Mouse (Mus musculus): Measurements from ENCODE around the gene Slc25a23.

Gene Slc25a23

DNA sequence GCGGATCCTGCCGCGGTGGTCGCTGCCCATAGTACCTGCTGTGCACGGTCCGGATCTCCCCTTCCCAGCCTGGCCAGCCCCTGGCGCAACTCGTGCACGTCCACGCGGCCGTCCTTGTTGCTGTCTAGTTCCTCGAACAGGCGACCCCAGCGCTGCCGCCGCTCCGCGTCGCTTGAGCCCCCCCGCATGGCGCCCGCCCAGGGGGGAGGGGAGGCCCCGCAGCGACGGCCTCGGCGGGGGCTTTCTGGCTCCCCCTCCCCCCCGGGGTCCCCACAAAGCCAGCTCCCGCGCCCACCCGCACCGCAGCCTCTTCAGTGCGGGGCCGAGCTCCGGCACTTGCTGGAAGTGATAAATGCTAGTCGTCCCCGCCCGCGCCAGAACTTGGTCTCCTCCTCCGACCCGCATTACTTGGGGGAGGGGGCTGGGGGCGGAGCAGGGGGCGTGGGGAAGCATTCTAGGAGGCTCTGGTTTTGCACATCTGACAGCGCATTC lies at the start of gene Slc25a23:
Slc25a23 (minus strand) TSS at position 378 of the 492 bp plus-strand sequence.
- ATAC-seq (ENCODE audit: insufficient number of reproducible peaks, low FRiP score, low TSS enrichment) = no peak

DNA sequence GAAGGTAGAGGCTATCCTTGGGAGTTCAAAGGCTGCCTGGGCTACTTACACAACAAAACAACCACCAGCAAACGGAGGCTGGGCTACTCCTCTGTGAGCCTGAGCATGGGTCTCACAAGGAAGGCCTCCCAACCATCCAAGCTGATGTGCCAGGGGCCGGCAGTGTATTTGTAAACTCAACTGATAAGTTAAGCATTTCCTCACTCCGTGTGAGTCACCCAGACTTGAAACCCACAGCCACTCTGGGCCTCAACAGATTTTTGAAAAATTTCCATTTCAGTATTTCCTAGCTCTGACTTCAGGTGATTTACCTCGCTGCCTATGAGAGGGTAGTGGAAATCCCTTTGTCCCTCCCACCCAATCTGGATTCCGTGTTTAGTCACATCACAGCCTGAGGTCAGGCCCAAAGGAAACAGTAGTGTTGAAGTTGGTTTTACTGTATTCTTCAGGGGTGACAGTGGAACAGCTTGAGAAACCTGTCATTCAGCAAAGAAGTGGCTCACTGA lies 49.1 kb upstream of the Slc25a23 start:
- no peak for ATAC-seq (ENCODE audit: insufficient number of reproducible peaks, low FRiP score, low TSS enrichment)

DNA sequence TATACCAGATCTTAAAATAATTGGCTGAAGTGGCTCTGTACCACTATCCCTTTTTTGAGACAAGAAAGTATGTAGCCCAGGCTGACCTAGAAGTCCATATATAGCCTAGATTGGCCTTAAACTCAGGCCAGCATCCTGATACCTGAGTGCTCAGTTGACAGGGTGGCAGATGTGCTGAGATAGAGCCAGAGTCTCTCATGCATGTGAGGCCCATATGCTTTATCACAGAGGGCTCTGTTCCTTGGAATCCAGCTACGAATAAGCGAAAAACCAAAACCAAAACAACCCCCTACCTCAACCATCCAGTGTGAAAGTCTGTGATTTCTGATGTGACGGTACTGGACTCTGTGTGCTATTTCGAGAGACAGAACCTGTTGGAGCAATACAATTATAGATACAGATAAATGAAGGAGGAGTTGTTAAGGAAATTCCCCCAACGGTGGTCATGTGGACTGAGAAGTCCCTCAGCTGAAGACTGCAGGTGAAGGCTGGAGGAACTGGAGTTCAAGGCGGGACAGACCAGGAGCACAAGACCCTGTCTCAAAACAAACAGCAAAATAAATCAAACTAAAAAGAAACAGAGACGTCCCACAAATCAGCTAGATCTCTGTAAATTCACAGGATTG lies 48.5 kb upstream of the Slc25a23 start:
- ATAC-seq (ENCODE audit: insufficient number of reproducible peaks, low FRiP score, low TSS enrichment) = no peak

DNA sequence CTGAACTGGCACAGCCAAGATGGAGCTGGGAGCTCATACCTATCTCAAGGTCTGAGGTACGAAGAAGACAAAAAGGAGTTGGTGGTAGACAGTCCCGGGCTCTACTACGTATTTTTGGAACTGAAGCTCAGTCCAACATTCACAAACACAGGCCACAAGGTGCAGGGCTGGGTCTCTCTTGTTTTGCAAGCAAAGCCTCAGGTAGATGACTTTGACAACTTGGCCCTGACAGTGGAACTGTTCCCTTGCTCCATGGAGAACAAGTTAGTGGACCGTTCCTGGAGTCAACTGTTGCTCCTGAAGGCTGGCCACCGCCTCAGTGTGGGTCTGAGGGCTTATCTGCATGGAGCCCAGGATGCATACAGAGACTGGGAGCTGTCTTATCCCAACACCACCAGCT lies 47.4 kb upstream of the Slc25a23 start:
- no peak for ATAC-seq (ENCODE audit: insufficient number of reproducible peaks, low FRiP score, low TSS enrichment)

DNA sequence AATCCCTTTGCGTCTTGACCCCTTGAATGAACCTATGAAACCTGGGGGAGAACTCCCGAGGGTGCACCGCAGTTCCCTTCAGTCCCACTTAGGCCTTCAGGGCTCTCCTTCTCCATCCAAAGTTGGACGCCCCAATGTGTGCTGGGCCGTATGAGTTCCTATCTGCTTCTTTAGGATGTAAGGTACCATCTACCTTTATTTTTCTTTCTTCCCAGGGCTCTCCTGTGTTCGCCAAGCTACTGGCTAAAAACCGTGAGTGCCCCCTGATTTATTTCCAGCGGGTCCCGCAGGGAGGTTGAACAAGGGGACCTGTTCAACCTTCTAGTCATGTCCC lies 46.3 kb upstream of the Slc25a23 start:
- ATAC-seq (ENCODE audit: insufficient number of reproducible peaks, low FRiP score, low TSS enrichment) = no peak

DNA sequence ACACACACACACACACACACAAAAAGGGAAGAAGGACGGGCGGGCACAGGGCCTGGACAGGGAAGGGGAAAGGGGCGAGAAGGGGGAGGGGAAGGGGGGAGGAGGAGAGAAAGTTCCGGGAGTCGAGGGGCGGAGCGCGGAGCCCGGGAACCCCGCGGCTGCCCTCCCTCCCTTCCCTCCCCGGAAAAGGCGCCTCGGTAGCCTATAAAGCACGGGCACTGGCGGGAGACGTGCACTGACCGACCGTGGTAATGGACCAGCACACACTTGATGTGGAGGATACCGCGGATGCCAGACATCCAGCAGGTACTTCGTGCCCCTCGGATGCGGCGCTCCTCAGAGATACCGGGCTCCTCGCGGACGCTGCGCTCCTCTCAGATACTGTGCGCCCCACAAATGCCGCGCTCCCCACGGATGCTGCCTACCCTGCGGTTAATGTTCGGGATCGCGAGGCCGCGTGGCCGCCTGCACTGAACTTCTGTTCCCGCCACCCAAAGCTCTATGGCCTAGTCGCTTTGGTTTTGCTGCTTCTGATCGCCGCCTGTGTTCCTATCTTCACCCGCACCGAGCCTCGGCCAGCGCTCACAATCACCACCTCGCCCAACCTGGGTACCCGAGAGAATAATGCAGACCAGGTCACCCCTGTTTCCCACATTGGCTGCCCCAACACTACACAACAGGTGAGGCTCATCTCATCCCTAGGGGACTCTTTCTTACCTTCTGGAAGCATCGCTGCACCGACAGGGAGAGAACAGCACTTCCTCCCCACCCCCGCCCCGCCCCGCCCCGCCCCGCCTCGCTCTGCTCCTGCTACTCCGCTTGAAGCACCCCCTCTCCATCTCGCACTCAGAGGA lies 45.7 kb upstream of the Slc25a23 start, which contains the start of gene Tnfsf9:
Tnfsf9 (plus strand) TSS at position 145 of the 854 bp plus-strand sequence.
- peak; percentile 75 for ATAC-seq (ENCODE audit: insufficient number of reproducible peaks, low FRiP score, low TSS enrichment)

DNA sequence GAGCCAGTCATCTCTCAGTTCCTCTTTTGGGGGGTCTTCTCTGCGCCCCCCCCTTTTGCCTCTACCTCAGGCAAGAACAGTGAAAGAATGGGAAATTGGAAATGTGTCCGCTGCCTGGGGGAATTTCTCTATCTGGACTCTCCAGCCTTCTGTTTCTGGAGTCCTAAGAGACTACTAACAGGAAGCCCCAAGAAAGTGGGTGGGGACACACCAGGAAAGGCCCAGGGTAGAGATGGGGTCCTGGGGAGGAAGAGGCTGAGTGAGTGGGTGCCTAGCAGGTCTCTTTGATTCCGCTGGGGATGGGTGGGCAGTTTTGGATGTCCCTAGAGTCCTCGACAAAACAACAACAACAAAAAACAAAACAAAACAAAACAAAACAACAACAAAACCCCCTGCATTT lies 44.8 kb upstream of the Slc25a23 start:
- no peak for ATAC-seq (ENCODE audit: insufficient number of reproducible peaks, low FRiP score, low TSS enrichment)

DNA sequence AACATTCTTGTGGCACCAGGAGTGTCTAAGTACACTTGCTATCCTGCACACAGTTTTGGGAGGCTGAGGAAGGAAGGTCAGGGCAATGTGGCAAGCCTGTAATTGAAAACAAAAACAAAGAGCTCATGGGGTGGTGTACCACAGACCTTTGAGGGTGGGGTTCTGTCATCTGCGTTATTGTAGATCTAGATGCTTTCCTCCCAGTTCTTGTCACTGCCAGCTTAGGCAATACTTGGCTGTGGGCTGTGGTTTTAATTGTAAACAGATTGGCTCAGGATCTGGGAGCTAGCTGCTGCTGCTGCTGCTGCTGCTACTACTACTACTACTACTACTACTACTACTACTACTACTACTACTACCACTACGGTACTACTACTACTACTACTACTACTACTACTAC lies 42.6 kb upstream of the Slc25a23 start:
- no peak for ATAC-seq (ENCODE audit: insufficient number of reproducible peaks, low FRiP score, low TSS enrichment)

DNA sequence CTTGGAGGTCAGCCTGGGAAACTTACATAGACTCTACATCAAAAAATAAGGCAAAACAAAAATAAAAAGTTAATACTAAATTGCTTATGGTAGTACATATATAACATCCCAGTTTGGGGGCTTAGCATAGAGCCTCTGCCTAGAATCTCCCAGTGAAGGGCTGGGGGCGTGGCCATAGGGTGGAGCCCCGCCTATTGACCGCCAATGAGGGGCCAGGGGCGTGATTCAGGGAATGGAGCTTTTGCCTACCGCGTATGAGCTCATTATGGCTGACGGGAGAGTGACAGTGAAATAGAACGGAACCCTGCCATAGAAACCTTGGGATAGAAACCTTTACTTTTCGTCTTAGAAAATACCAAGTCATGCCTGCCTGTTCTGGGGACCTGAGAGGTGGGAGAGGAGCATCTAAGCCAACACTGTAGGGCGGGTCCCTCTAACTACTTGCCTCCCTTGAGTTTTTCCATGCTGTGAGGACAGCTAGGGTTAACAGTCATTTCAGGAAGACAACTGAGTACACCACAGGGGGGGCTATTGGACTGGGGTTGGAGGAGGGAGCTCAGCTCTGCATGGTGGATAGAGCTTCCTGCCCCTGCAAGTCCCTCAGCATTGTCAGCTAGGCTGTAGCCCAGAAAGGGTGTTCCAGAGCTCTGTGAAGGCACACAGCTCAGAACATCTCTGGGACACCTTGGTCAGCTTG lies 40.1 kb upstream of the Slc25a23 start:
- no peak for ATAC-seq (ENCODE audit: insufficient number of reproducible peaks, low FRiP score, low TSS enrichment)

DNA sequence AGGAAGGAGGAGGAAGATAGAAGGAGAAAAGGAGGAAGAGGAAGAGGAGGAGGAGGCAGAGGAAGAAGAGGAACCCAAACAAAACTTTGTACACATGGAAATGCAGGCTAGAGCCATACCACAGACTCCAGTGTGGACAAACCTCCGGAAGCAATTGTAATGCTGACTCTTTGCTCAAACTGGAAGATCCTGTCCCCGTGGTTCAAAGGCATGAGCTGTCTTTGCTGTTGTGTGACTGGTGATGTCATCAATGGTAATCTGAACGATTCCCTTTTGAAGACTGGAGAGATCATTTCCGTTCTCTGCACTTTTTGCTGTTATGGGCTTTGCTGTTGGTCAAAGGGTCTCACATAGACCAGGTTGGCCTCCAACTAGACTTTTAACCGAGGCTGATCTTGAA lies 38.7 kb upstream of the Slc25a23 start:
- ATAC-seq (ENCODE audit: insufficient number of reproducible peaks, low FRiP score, low TSS enrichment) = no peak

DNA sequence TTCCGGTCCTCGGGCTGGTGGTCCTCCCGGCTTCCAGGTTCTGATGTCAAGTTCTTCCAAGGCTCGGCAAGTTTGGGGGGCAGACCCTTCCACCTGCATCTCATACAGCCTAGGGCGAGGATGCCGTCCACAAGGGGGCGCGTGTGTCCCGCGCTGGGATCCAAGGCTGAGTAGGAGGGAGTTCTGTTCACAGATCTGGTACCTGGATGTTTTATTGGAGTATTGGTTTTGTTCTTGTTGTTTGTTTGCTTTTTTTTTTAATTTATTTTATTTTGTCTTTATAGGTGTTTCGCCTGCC lies 36.9 kb upstream of the Slc25a23 start:
- peak; percentile 77; the same call in 1 of the 2 replicates for ATAC-seq (ENCODE audit: insufficient number of reproducible peaks, low FRiP score, low TSS enrichment)

DNA sequence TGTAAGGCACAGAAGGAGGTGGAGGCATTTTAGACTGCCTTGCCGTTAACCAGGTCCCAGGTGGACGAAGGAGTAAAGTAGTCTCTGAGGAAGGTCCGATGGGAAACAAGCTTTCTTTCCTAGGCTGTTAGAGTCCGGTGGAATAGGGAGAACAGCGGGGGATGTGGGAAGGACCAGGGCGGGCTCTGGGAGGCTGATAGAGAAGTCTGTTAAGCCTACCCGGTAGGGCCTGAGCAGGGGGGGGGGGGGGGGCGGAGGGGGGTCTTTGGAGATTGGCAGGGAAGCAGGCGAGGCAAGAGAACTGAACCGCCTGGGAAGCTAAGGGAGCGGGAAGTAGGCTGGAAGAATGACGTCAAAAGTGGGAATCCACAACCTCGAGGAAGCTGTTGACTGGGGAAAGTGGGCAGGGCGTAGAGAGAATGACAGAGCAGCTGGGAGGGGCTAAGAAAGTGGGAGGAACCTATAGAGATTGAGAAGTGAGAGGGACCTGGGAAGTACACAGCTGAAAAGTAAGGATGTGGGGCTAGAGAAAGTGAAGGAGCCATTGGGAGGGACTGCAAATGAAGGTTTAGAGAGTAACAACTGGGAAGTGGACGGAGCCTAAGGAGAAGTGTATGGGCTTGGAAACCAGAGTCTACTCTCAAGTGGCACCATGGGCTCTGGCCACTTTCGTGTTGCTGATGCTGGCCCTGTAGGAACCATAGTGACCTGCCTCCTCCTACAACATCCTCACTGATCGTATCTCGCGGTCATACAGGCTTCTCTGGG lies 36.4 kb upstream of the Slc25a23 start:
- peak; percentile 56; the same call in 1 of the 2 replicates for ATAC-seq (ENCODE audit: insufficient number of reproducible peaks, low FRiP score, low TSS enrichment)

DNA sequence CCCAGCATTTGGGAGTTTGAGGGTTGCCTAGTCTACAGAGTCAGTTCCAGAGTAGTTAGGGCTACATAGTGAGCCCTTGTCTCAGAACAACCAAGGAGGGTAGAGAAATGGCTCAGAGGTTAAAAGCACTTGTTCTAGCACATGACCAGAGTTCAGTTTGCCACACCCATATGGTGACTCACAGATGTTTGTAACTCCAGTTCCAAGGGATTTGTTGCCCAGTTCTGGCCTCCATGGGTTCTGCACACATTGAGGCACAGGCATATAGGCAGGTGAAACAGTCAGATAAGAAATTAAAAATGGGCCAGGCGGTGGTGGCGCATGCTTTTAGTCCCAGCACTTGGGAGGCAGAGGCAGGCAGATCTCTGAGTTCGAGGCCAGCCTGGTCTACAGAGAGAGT lies 34.6 kb upstream of the Slc25a23 start:
- ATAC-seq (ENCODE audit: insufficient number of reproducible peaks, low FRiP score, low TSS enrichment) = no peak

DNA sequence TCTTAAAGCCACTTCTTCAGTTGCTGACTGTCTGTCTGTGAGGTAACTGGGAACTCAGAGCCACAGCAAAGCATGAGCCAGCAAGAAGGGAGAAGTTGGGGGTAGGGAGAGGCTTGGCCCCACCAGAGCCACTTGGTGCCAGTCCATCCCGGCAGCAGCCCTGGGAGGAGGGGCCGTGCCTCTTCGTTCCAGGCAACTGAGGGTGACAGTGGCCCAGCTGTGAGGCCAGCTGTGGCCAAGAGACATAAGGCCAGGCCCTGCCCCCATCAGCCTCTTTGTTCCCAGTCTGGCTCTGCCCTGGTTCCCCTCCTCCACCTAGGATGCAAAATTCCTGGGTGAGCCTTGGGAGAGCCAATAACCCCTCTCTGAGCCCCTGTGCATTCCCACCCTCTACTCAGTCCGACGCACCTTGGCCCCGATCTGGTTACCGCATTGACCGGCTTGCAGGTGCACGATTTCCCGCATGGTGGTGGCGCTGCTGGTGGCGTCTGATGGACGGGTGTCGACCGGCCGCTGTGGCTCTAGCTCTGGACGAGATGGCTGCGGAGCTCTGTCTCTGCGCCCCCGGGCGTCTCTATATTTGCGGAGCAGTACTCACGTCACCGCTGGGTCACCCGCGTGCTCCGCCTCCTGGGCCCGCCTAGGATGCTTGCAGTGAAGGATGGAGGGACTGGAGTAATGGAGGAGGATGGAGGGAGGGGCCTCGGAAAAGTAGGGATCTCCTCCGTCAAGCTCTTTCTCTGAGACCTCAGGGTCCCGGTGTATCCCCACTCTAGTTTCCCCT lies 27.6 kb upstream of the Slc25a23 start, which contains the start of gene Tubb4a:
Tubb4a (minus strand) TSS at position 734 of the 784 bp plus-strand sequence.
- ATAC-seq (ENCODE audit: insufficient number of reproducible peaks, low FRiP score, low TSS enrichment) = peak; percentile 89

DNA sequence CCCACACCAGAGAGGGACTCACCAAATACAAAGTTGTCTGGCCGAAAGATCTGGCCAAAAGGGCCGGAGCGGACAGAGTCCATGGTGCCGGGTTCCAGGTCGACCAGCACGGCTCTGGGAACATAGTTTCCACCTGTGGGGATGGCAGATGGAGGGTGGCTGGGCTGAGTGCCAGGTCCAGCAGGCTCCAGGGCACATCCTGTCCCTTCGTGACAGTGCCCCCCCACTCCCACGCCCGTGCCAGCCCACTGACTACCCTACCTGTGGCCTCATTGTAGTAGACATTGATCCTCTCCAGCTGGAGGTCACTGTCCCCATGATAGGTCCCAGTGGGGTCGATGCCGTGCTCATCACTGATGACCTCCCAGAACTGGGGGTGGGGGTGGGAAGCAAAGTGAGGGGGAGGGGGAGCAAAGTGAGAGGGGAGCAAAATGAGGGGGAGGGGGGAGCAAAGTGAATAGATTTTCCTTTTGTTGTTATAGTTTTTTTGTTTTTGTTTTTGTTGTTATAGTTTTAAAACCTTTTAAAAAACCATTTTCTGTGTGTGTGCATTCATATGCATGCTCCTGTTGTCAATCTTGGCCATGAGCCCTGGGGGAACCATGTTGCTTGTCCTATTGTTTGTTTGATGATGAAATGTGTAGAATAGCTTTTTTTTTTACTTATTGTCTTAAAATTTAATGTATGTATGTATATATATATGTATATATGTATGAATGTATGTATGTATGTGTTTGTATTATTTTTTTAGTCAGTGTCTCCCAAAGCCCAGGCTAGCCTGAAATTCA lies 26.5 kb upstream of the Slc25a23 start:
- peak; percentile 67 for ATAC-seq (ENCODE audit: insufficient number of reproducible peaks, low FRiP score, low TSS enrichment)

DNA sequence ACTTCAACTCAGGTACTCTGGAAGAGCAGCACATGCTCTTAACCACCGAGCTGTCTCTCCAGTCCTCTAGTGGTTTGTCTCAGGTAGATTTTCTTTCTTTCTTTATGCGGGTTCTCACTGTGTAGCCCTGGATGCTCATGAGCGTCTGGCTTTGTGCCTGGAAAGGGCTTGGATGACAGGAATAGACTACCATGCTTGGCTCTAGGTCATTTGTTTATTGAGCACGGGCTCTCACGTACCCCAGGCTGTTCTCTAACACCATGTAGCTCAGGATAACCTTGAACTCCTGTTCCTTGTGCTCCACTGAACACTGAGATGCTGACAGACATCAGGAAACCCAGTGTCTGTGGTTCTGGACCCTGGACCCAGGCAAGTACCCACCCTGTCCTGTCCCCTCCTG lies 22.8 kb upstream of the Slc25a23 start:
- ATAC-seq (ENCODE audit: insufficient number of reproducible peaks, low FRiP score, low TSS enrichment) = 0 out of 2 replicates have a peak, but pooled peaks have one; percentile 17

DNA sequence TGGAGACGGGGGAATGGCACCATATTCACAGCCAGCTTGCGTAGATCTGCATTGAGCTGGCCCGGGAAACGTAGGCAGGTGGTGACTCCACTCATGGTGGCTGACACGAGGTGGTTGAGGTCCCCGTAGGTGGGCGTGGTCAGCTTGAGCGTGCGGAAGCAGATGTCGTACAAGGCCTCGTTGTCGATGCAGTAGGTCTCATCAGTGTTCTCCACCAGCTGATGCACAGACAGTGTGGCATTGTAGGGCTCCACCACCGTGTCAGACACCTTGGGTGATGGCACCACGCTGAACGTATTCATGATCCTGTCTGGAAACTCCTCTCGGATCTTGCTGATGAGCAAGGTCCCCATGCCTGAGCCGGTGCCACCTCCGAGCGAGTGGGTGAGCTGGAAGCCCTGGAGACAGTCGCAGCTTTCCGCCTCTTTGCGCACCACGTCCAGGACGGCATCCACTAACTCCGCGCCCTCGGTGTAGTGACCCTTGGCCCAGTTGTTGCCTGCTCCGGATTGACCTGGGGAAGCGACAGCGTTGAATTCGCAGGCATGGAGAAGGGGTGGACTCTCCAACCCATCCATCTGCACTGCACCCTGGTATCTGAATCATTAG lies 21.7 kb upstream of the Slc25a23 start:
- ATAC-seq (ENCODE audit: insufficient number of reproducible peaks, low FRiP score, low TSS enrichment) = no peak

DNA sequence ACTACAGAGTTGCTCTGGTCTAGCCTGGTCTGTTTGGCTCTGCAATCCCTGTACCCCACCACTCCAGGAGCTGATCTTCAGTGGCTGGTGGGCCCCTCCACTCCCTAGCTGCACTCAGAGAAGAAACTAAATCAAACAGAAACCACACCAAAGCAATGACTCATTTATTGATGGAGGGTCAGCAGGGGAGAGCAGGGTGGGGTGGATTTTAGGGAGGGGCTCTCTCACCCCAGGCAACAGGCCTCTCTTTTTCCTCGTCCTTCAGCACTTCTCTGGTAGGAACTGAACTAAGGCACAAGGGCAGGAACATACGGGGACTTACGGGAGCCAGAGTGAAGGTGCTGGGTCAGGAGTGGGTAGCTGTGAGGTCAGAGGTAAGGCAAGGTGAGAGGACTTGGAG lies 20.3 kb upstream of the Slc25a23 start:
- no peak for ATAC-seq (ENCODE audit: insufficient number of reproducible peaks, low FRiP score, low TSS enrichment)

Measured in cerebellum, adult (tissue).